Mouse (Mus musculus) cerebellum, adult 2 months (tissue): ENCODE results near the gene Gm10720. TPM values are rescaled to one million over a fixed set of nuclear protein-coding genes. Genes with fewer than 3 reads are reported as not detected.
A peak's percentile ranks its signal among the peaks of the same experiment; 100 is the strongest.
"Not testable (repeated sequence)": the region's sequence is repeated elsewhere in the genome, so short reads cannot be mapped to it uniquely, and the experiment has no call there.

Source experiments
- DNase-seq, 2 experiments: peaks; one replicate each; pipeline ENCODE4 v3.0.0; 2021
- H3K27ac ChIP-seq: fragments of 200-500 bp; 2 replicates; pipeline ENCODE4 v1.5.1; 2012; ENCODE audit warnings: low read length, control low read depth, inconsistent platforms; ENCODE audit not compliant: insufficient read depth
- H3K27me3 ChIP-seq: fragments of 200-500 bp; 2 replicates; pipeline ENCODE4 v1.6.1; 2012; ENCODE audit warnings: inconsistent platforms, mild to moderate bottlenecking, low read length, moderate library complexity; ENCODE audit not compliant: control insufficient read depth, insufficient read depth
- H3K4me1 ChIP-seq: fragments of 200-500 bp; 2 replicates; pipeline ENCODE4 v1.6.1; 2011; ENCODE audit warnings: low read length; ENCODE audit not compliant: control insufficient read depth, insufficient read depth
- H3K4me3 ChIP-seq: fragments of 200-500 bp; replicated peaks from 2 replicates; pipeline ENCODE3; 2011; ENCODE audit warnings: mild to moderate bottlenecking, low read depth, low read length, control low read depth; ENCODE audit not compliant: insufficient read depth
- WGBS: fragments of 180-500 bp; shearing (Covaris S2); methylation state at CpG from one replicate; pipeline ENCODE4 v1.1.7; 2018; 5-methylcytosine and 5-hydroxymethylcytosine counted together
- polyA plus RNA-seq: library from polyadenylated mRNA; depleted of rRNA; stranded (reverse); fragments of >200 nt; gene quantifications from 2 replicates; pipeline ENCODE4 v1.2.3, GENCODE M21; 2012; rRNA removed

The Gm10720 gene
- polyA plus RNA-seq, result not detected in 2 replicates

DNA sequence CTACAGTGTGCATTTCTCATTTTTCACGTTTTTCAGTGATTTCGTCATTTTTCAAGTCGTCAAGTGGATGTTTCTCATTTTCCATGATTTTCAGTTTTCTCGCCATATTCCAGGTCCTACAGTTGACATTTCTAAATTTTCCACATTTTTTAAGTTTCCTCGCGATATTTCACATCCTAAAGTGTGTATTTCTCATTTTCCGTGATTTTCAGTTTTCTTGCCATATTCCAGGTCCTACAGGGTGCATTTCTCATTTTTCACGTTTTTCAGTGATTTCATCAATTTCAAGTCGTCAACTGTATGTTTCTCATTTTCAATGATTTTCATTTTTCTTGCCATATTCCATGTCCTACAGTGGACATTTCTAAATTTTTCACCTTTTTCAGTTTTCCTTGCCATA is at the start of gene Gm10720:
Gm10720 (plus strand) TSS at position 301 of the 400 bp plus-strand sequence.
- DNase-seq, H3K27me3 ChIP-seq, H3K27ac ChIP-seq, H3K4me1 ChIP-seq, H3K4me3 ChIP-seq: not testable (repeated sequence)
- 70% methylated on average over 5 of the region's 9 CpGs for WGBS

- H3K27me3 ChIP-seq, H3K4me3 ChIP-seq, H3K4me1 ChIP-seq, H3K27ac ChIP-seq: not testable (repeated sequence)
- peak; percentile 5 to 17 for DNase-seq
- 74% methylated on average over 12 of the region's 12 CpGs for WGBS
Measured at GRCm38 (mm10) chr9:3000445-3000972, 14.9 kb upstream of the Gm10720 start, which contains the start of gene Gm10722. TSS of gene Gm10722 (plus strand) at chr9:3000922.

- H3K4me3 ChIP-seq, result not testable (repeated sequence)
- 66% methylated on average over 8 of the region's 8 CpGs for WGBS
- peak; percentile 23 to 41 for DNase-seq
Measured at GRCm38 (mm10) chr9:3001006-3001405, 14.4 kb upstream of the Gm10720 start.

DNA sequence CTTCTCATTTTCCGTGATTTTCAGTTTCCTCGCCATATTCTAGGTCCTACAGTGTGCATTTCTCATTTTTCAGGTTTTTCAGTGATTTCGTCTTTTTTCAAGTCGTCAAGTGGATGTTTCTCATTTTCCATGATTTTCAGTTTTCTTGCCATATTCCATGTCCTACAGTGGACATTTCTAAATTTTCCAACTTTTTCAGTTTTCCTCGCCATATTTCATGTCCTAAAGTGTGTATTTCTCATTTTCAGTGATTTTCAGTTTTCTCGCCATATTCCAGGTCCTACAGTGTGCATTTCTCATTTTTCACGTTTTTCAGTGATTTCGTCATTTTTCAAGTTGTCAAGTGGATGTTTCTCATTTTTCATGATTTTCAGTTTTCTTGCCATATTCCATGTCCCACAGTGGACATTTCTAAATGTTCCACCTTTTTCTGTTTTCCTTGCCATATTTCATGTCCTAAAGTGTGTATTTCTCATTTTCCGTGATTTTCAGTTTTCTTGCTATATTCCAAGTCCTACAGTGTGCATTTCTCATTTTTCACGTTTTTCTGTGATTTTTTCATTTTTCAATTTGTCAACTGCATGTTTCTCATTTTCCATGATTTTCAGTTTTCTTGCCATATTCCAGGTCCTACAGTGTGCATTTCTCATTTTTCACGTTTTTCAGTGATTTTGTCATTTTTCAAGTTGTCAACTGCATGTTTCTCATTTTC is 13.3 kb upstream of the Gm10720 start:
- not testable (repeated sequence) for H3K4me3 ChIP-seq, H3K27me3 ChIP-seq, H3K27ac ChIP-seq, H3K4me1 ChIP-seq
- DNase-seq, result peak; percentile 93 to 99
- WGBS, result 70% methylated on average over 9 of the region's 11 CpGs

More at GRCm38 (mm10) chr9:3001006-3001405, 14.4 kb upstream of the Gm10720 start:
- H3K4me1 ChIP-seq, H3K27ac ChIP-seq, H3K27me3 ChIP-seq: not testable (repeated sequence)

DNA sequence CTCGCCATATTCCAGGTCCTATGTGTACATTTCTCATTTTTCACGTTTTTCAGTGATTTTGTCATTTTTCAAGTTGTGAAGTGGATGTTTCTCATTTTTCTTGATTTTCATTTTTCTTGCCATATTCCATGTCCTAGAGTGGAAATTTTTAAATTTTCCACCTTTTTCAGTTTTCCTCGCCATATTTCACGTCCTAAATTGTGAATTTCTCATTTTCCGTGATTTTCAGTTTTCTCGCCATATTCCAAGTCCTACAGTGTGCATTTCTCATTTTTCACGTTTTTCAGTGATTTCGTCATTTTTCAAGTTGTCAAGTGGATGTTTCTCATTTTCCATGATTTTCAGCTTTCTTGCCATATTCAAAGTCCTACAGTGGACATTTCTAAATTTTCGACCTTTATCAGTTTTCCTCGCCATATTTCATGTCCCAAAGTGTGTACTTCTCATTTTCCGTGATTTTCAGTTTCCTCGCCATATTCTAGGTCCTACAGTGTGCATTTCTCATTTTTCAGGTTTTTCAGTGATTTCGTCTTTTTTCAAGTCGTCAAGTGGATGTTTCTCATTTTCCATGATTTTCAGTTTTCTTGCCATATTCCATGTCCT is 12.6 kb upstream of the Gm10720 start, which contains the start of gene Gm11168:
Gm11168 (plus strand) TSS at position 553 of the 603 bp plus-strand sequence.
- DNase-seq, H3K27me3 ChIP-seq, H3K4me3 ChIP-seq, H3K4me1 ChIP-seq, H3K27ac ChIP-seq: not testable (repeated sequence)
- 75% methylated on average over 6 of the region's 14 CpGs for WGBS

- not testable (repeated sequence) for H3K4me3 ChIP-seq, H3K4me1 ChIP-seq, H3K27me3 ChIP-seq, H3K27ac ChIP-seq, DNase-seq
- WGBS, result 80% methylated on average over 1 of the region's 5 CpGs
Measured at GRCm38 (mm10) chr9:3006179-3006578, 9.3 kb upstream of the Gm10720 start.

DNA sequence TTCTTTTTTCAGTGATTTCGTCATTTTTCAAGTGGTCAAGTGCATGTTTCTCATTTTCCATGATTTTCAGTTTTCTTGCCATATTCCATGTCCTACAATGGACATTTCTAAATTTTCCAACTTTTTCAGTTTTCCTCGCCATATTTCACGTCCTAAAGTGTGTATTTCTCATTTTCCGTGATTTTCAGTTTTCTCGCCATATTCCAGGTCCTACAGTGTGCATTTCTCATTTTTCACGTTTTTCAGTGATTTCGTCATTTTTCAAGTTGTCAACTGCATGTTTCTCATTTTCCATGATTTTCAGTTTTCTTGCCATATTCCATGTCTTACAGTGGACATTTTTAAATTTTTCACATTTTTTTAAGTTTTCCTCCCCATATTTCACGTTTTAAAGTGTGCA is 8.8 kb upstream of the Gm10720 start:
- peak; percentile 73 to 85 for DNase-seq
- H3K27ac ChIP-seq, H3K4me3 ChIP-seq, H3K4me1 ChIP-seq, H3K27me3 ChIP-seq: not testable (repeated sequence)
- WGBS, result 76% methylated on average over 8 of the region's 8 CpGs

DNA sequence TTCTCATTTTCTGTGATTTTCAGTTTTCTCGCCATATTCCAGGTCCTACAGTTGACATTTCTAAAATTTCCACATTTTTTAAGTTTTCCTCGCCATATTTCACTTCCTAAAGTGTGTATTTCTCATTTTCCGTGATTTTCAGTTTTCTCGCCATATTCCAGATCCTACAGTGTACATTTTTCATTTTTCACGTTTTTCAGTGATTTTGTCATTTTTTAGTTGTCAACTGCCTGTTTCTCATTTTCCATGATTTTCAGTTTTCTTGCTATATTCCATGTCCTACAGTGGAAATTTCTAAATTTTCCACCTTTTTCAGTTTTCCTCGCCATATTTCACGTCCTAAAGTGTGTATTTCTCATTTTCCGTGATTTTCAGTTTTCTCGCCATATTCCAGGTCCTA is 8.2 kb upstream of the Gm10720 start:
- not testable (repeated sequence) for H3K4me1 ChIP-seq, H3K27ac ChIP-seq, H3K27me3 ChIP-seq, H3K4me3 ChIP-seq, DNase-seq
- WGBS, result 77% methylated on average over 8 of the region's 9 CpGs

GRCm38 (mm10) chr9:3009331-3009730 is 6.1 kb upstream of the Gm10720 start:
- not testable (repeated sequence) for H3K4me1 ChIP-seq, H3K27me3 ChIP-seq, H3K27ac ChIP-seq, H3K4me3 ChIP-seq, DNase-seq
- whole genome bisulfite sequencing, result no CpG with 5 or more reads among the region's 5 CpGs

GRCm38 (mm10) chr9:3012054-3012621 is 3.3 kb upstream of the Gm10720 start:
- H3K4me3 ChIP-seq, H3K27me3 ChIP-seq, DNase-seq, H3K4me1 ChIP-seq, H3K27ac ChIP-seq: not testable (repeated sequence)
- 84% methylated on average over 3 of the region's 7 CpGs for WGBS

- H3K27ac ChIP-seq, H3K27me3 ChIP-seq, DNase-seq, H3K4me3 ChIP-seq, H3K4me1 ChIP-seq: not testable (repeated sequence)
- no CpG with 5 or more reads among the region's 11 CpGs for WGBS
Measured at GRCm38 (mm10) chr9:3012733-3013279, 2.6 kb upstream of the Gm10720 start, which contains the start of gene Gm10721. TSS of gene Gm10721 (plus strand) at chr9:3013140.

GRCm38 (mm10) chr9:3015896-3016295 is 442 bp downstream of the Gm10720 start:
- DNase-seq, result peak; percentile 3 to 4
- 79% methylated on average over 6 of the region's 6 CpGs for WGBS
- not testable (repeated sequence) for H3K4me1 ChIP-seq, H3K27me3 ChIP-seq, H3K27ac ChIP-seq, H3K4me3 ChIP-seq
